Mouse (Mus musculus): ENCODE data around the gene Sort1. TPM values are rescaled to one million over a fixed set of nuclear protein-coding genes. Genes with fewer than 3 reads are reported as not detected.

Gene Sort1
- total RNA-seq, 2 experiments from 2014 or later: 4.5 to 5.8 TPM

DNA sequence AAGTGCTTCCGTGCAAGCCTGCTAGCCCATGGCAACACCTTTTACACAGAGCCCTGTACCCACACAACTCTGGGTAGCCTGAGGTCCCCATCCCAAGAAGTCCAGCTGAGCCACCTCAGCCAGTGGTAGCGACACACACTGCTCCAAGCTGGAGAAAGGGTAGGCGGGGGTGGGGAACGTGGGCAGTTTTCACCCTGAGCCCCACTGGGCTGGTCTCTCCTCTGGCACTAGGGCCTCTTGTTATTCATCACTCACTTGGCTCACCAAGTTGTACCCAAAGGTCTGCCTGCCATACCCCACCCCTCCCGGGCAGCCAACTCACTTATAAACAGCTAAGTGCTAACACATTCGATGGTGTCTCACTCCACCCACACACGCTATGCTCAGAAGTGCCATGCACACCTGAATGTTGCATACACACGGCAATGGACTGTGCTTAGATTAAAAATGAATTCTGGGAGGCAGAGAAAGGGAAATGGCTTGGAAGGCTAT, 124.7 kb downstream of the Sort1 start:
- ATAC-seq (replicated peaks; ENCODE audit: low FRiP score, low TSS enrichment, poor library complexity, severe bottlenecking): no peak

DNA sequence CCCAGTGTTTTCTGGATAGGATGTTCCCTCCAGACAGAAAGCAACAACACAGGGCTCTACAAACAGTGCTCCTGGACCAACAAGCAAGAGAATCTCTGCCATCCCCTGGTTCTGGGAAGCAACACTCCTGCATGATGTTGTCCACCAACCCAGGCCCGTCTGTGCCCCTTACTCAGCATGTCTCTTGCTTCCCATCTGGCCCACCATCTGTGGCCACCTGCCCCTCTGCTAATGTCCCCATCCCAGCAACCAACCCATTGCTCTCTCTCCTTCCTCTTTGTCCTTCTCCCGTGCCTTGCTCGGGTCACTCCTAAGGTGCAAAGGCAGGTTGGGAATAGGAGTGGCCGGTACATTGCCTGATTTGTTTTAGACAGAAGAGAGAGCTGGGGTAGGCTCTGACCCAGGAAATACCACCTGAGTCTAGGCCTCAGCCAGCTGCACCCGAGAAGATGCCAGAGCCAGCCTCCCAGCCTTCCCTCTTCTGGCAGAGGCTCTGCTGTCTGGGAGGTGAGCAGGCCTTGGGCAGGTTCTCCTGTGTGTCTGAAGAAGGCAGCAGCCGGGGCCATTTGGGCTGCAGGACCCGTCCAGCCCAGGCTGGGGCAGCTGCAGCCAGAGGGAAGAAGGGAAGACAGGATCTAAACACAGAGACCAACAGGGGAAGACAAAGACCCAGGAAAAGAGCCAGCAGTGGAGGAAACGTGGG, 125.9 kb downstream of the Sort1 start:
- no peak for ATAC-seq (replicated peaks; ENCODE audit: low FRiP score, low TSS enrichment, poor library complexity, severe bottlenecking)

- ATAC-seq (replicated peaks; ENCODE audit: low FRiP score, low TSS enrichment, poor library complexity, severe bottlenecking): no peak
These were observed 126.5 kb downstream of the Sort1 start for GRCm38 (mm10) chr3:108410359-108410714.

Other genes starting within 250 kb of the Sort1 start
- gene Gstm4, start 239.2 kb upstream of the Sort1 start, total RNA-seq (2014; fragmentation: Nextera tagmentation): 2.8 and 3.6 TPM in 2 replicates
- 1.7 and 2.9 TPM in 2 replicates for gene Gstm4, start 239.2 kb upstream of the Sort1 start, total RNA-seq (2017)
- gene Ampd2, start 197.4 kb upstream of the Sort1 start, total RNA-seq (2014; fragmentation: Nextera tagmentation): 56.9 and 63.8 TPM in 2 replicates
- 23.8 and 41.6 TPM in 2 replicates for gene Ampd2, start 197.4 kb upstream of the Sort1 start, total RNA-seq (2017)
- gene Gnat2, start 191.3 kb upstream of the Sort1 start, total RNA-seq (2014; fragmentation: Nextera tagmentation): 0.64 TPM in 1 of 2 replicates, not detected in the other
- gene Gnat2, start 191.3 kb upstream of the Sort1 start, total RNA-seq (2017): 1.7 TPM in 1 of 2 replicates, not detected in the other
- gene Gnai3, start 137.9 kb upstream of the Sort1 start, total RNA-seq (2014; fragmentation: Nextera tagmentation): 59.5 and 66.7 TPM in 2 replicates
- gene Gnai3, start 137.9 kb upstream of the Sort1 start, total RNA-seq (2017): 114 and 126 TPM in 2 replicates
- not detected in 2 replicates for gene Gpr61, start 129.2 kb upstream of the Sort1 start, total RNA-seq (2014; fragmentation: Nextera tagmentation)
- gene Gpr61, start 129.2 kb upstream of the Sort1 start, total RNA-seq (2017): not detected in 2 replicates
- 1.3 and 2.3 TPM in 2 replicates for gene Amigo1, start 97.7 kb upstream of the Sort1 start, total RNA-seq (2014; fragmentation: Nextera tagmentation)
- 0.66 and 1.9 TPM in 2 replicates for gene Amigo1, start 97.7 kb upstream of the Sort1 start, total RNA-seq (2017)
- gene Cyb561d1, start 82.9 kb upstream of the Sort1 start, total RNA-seq (2014; fragmentation: Nextera tagmentation): 3.8 and 5.0 TPM in 2 replicates
- 3.5 and 4.6 TPM in 2 replicates for gene Cyb561d1, start 82.9 kb upstream of the Sort1 start, total RNA-seq (2017)
- gene Atxn7l2, start 73.1 kb upstream of the Sort1 start, total RNA-seq (2014; fragmentation: Nextera tagmentation): 8.3 and 12.1 TPM in 2 replicates
- gene Atxn7l2, start 73.1 kb upstream of the Sort1 start, total RNA-seq (2017): 1.9 and 3.2 TPM in 2 replicates
- not detected in 2 replicates for gene Sypl2, start 57.4 kb upstream of the Sort1 start, total RNA-seq (2014; fragmentation: Nextera tagmentation)
- not detected in 2 replicates for gene Sypl2, start 57.4 kb upstream of the Sort1 start, total RNA-seq (2017)
- 223 and 248 TPM in 2 replicates for gene Psma5, start 27.2 kb upstream of the Sort1 start, total RNA-seq (2014; fragmentation: Nextera tagmentation)
- gene Psma5, start 27.2 kb upstream of the Sort1 start, total RNA-seq (2017): 358 and 414 TPM in 2 replicates
- gene Mybphl, start 80.8 kb downstream of the Sort1 start, total RNA-seq (2014; fragmentation: Nextera tagmentation): not detected in 2 replicates
- not detected in 2 replicates for gene Mybphl, start 80.8 kb downstream of the Sort1 start, total RNA-seq (2017)
- gene Psrc1, start 99.8 kb downstream of the Sort1 start, total RNA-seq (2014; fragmentation: Nextera tagmentation): 34.4 and 34.9 TPM in 2 replicates
- 13.6 and 24.9 TPM in 2 replicates for gene Psrc1, start 99.8 kb downstream of the Sort1 start, total RNA-seq (2017)
- 1.8 and 6.5 TPM in 2 replicates for gene Celsr2, start 131.5 kb downstream of the Sort1 start, total RNA-seq (2014; fragmentation: Nextera tagmentation)
- 0.42 and 2.3 TPM in 2 replicates for gene Celsr2, start 131.5 kb downstream of the Sort1 start, total RNA-seq (2017)
- 58.8 and 69.7 TPM in 2 replicates for gene Sars, start 161.1 kb downstream of the Sort1 start, total RNA-seq (2014; fragmentation: Nextera tagmentation)
- 456 and 521 TPM in 2 replicates for gene Sars, start 161.1 kb downstream of the Sort1 start, total RNA-seq (2017)

All from megakaryocyte-erythroid progenitor cell, adult 5-6 weeks (primary cell).